Mouse (Mus musculus): ENCODE data around the gene Mast1. TPM values are rescaled to one million over a fixed set of nuclear protein-coding genes. Genes with fewer than 3 reads are reported as not detected.

The Mast1 gene
- polyA plus RNA-seq, 1 experiment from 2014 or later = 1.4 TPM

- no peak for ATAC-seq (ENCODE audit: insufficient read depth, low FRiP score)
- Histone ChIP-seq H3K9ac (ENCODE audit: low read length) (peak overlapping the region; percentile 46; the same call in 1 of the 2 replicates), H3K9me3 (replicated peaks; ENCODE audit: control insufficient read depth, low read length) (no peaks in the 10 kb centered on the region), H3K4me2 (ENCODE audit: low read depth, low read length) (peak overlapping the region; percentile 96; the same call in 1 of the 2 replicates), H3K27me3 (ENCODE audit: control insufficient read depth, insufficient read depth, low read length) (no peaks in the 10 kb centered on the region), H3K36me3 (ENCODE audit: control insufficient read depth, insufficient read depth, low read length) (no peaks in the 10 kb centered on the region; the same call in 1 of the 2 replicates), H3K4me1 (ENCODE audit: control insufficient read depth, insufficient read depth, low read length) (peaks cover 29% of the 10 kb centered on the region), H3K4me3 (replicated peaks; ENCODE audit: low read length) (no peak overlapping the region), H3K27ac (ENCODE audit: low read length) (peak overlapping the region; percentile 25)
- WGBS = 31% methylated on average over 3 of the region's 3 CpGs
These were observed 29.4 kb upstream of the Mast1 start for GRCm38 (mm10) chr8:84966603-84967002.

- Histone ChIP-seq H3K4me3 (replicated peaks; ENCODE audit: low read length) (peak overlapping the region; percentile 76), H3K4me2 (ENCODE audit: low read depth, low read length) (peak overlapping the region; percentile 96), H3K27ac (ENCODE audit: low read length) (peak overlapping the region; percentile 86), H3K36me3 (ENCODE audit: control insufficient read depth, insufficient read depth, low read length) (no peaks in the 10 kb centered on the region; the same call in 1 of the 2 replicates), H3K4me1 (ENCODE audit: control insufficient read depth, insufficient read depth, low read length) (peaks cover 25% of the 10 kb centered on the region), H3K27me3 (ENCODE audit: control insufficient read depth, insufficient read depth, low read length) (no peaks in the 10 kb centered on the region), H3K9me3 (replicated peaks; ENCODE audit: control insufficient read depth, low read length) (no peaks in the 10 kb centered on the region), H3K9ac (ENCODE audit: low read length) (peak overlapping the region; percentile 82)
- ATAC-seq (ENCODE audit: insufficient read depth, low FRiP score) = peak; percentile 92
- under 1% methylated on average over 41 of the region's 41 CpGs for WGBS
These were observed 28.7 kb upstream of the Mast1 start for GRCm38 (mm10) chr8:84965731-84966291.

- no peaks in the 10 kb centered on the region for H3K36me3 ChIP-seq (ENCODE audit: control insufficient read depth, insufficient read depth, low read length)
- H3K27ac ChIP-seq (ENCODE audit: low read length) = no peak overlapping the region
- H3K4me2 ChIP-seq (ENCODE audit: low read depth, low read length) = no peak overlapping the region
- no peak overlapping the region for H3K9ac ChIP-seq (ENCODE audit: low read length)
- WGBS = 84% methylated on average over 4 of the region's 4 CpGs
- H3K4me1 ChIP-seq (ENCODE audit: control insufficient read depth, insufficient read depth, low read length) = peaks cover 19% of the 10 kb centered on the region
- H3K27me3 ChIP-seq (ENCODE audit: control insufficient read depth, insufficient read depth, low read length) = no peaks in the 10 kb centered on the region
- H3K4me3 ChIP-seq (replicated peaks; ENCODE audit: low read length) = no peak overlapping the region
- no peaks in the 10 kb centered on the region for H3K9me3 ChIP-seq (replicated peaks; ENCODE audit: control insufficient read depth, low read length)
- ATAC-seq (ENCODE audit: insufficient read depth, low FRiP score) = no peak
These were observed 26.8 kb upstream of the Mast1 start for GRCm38 (mm10) chr8:84963952-84964351.

- WGBS = 85% methylated on average over 7 of the region's 7 CpGs
- ATAC-seq (ENCODE audit: insufficient read depth, low FRiP score) = no peak
These were observed 22.7 kb upstream of the Mast1 start for GRCm38 (mm10) chr8:84959811-84960210.

GRCm38 (mm10) chr8:84956768-84957167, 19.6 kb upstream of the Mast1 start:
- peaks cover 8% of the 10 kb centered on the region; the same call in 1 of the 2 replicates for H3K36me3 ChIP-seq (ENCODE audit: control insufficient read depth, insufficient read depth, low read length)
- no peak overlapping the region for H3K27ac ChIP-seq (ENCODE audit: low read length)
- H3K4me2 ChIP-seq (ENCODE audit: low read depth, low read length) = no peak overlapping the region
- no peaks in the 10 kb centered on the region for H3K9me3 ChIP-seq (replicated peaks; ENCODE audit: control insufficient read depth, low read length)
- no peak overlapping the region for H3K9ac ChIP-seq (ENCODE audit: low read length)
- no peak for ATAC-seq (ENCODE audit: insufficient read depth, low FRiP score)
- no peaks in the 10 kb centered on the region for H3K27me3 ChIP-seq (ENCODE audit: control insufficient read depth, insufficient read depth, low read length)
- WGBS = 49% methylated on average over 2 of the region's 2 CpGs
- no peak overlapping the region for H3K4me3 ChIP-seq (replicated peaks; ENCODE audit: low read length)
- H3K4me1 ChIP-seq (ENCODE audit: control insufficient read depth, insufficient read depth, low read length) = no peaks in the 10 kb centered on the region

More at GRCm38 (mm10) chr8:84959811-84960210, 22.7 kb upstream of the Mast1 start:
- H3K4me1 ChIP-seq (ENCODE audit: control insufficient read depth, insufficient read depth, low read length) = no peaks in the 10 kb centered on the region; the same call in 1 of the 2 replicates
- no peaks in the 10 kb centered on the region for H3K9me3 ChIP-seq (replicated peaks; ENCODE audit: control insufficient read depth, low read length)
- no peak overlapping the region for H3K27ac ChIP-seq (ENCODE audit: low read length)
- no peak overlapping the region for H3K9ac ChIP-seq (ENCODE audit: low read length)
- no peaks in the 10 kb centered on the region for H3K27me3 ChIP-seq (ENCODE audit: control insufficient read depth, insufficient read depth, low read length)
- no peak overlapping the region for H3K4me3 ChIP-seq (replicated peaks; ENCODE audit: low read length)
- H3K4me2 ChIP-seq (ENCODE audit: low read depth, low read length) = no peak overlapping the region
- peaks cover 8% of the 10 kb centered on the region; the same call in 1 of the 2 replicates for H3K36me3 ChIP-seq (ENCODE audit: control insufficient read depth, insufficient read depth, low read length)

- peaks cover 3% of the 10 kb centered on the region; the same call in 1 of the 2 replicates for H3K36me3 ChIP-seq (ENCODE audit: control insufficient read depth, insufficient read depth, low read length)
- no peaks in the 10 kb centered on the region for H3K4me1 ChIP-seq (ENCODE audit: control insufficient read depth, insufficient read depth, low read length)
- H3K9ac ChIP-seq (ENCODE audit: low read length) = peak overlapping the region; percentile 8; the same call in 1 of the 2 replicates
- H3K4me2 ChIP-seq (ENCODE audit: low read depth, low read length) = peak overlapping the region; percentile 27
- no peak overlapping the region for H3K4me3 ChIP-seq (replicated peaks; ENCODE audit: low read length)
- ATAC-seq (ENCODE audit: insufficient read depth, low FRiP score) = no peak
- H3K27ac ChIP-seq (ENCODE audit: low read length) = no peak overlapping the region
- H3K27me3 ChIP-seq (ENCODE audit: control insufficient read depth, insufficient read depth, low read length) = peaks cover 17% of the 10 kb centered on the region
- no peaks in the 10 kb centered on the region for H3K9me3 ChIP-seq (replicated peaks; ENCODE audit: control insufficient read depth, low read length)
- 7% methylated on average over 18 of the region's 18 CpGs for WGBS
These were observed 15.6 kb upstream of the Mast1 start for GRCm38 (mm10) chr8:84952612-84953255.

- H3K9ac ChIP-seq (ENCODE audit: low read length) = no peak overlapping the region
- ATAC-seq (ENCODE audit: insufficient read depth, low FRiP score) = no peak
- H3K9me3 ChIP-seq (replicated peaks; ENCODE audit: control insufficient read depth, low read length) = no peaks in the 10 kb centered on the region
- no peak overlapping the region for H3K4me2 ChIP-seq (ENCODE audit: low read depth, low read length)
- WGBS = 27% methylated on average over 12 of the region's 12 CpGs
- no peak overlapping the region for H3K4me3 ChIP-seq (replicated peaks; ENCODE audit: low read length)
- H3K4me1 ChIP-seq (ENCODE audit: control insufficient read depth, insufficient read depth, low read length) = peaks cover 8% of the 10 kb centered on the region
- H3K27ac ChIP-seq (ENCODE audit: low read length) = no peak overlapping the region
- H3K27me3 ChIP-seq (ENCODE audit: control insufficient read depth, insufficient read depth, low read length) = peaks cover 44% of the 10 kb centered on the region
- no peaks in the 10 kb centered on the region for H3K36me3 ChIP-seq (ENCODE audit: control insufficient read depth, insufficient read depth, low read length)
These were observed 12.6 kb upstream of the Mast1 start for GRCm38 (mm10) chr8:84949753-84950152.

- WGBS = 11% methylated on average over 9 of the region's 9 CpGs
- Histone ChIP-seq H3K4me2 (ENCODE audit: low read depth, low read length) (no peak overlapping the region), H3K36me3 (ENCODE audit: control insufficient read depth, insufficient read depth, low read length) (no peaks in the 10 kb centered on the region), H3K27ac (ENCODE audit: low read length) (no peak overlapping the region), H3K9ac (ENCODE audit: low read length) (no peak overlapping the region), H3K9me3 (replicated peaks; ENCODE audit: control insufficient read depth, low read length) (no peaks in the 10 kb centered on the region), H3K4me1 (ENCODE audit: control insufficient read depth, insufficient read depth, low read length) (peaks cover 8% of the 10 kb centered on the region), H3K27me3 (ENCODE audit: control insufficient read depth, insufficient read depth, low read length) (peaks cover 58% of the 10 kb centered on the region), H3K4me3 (replicated peaks; ENCODE audit: low read length) (no peak overlapping the region)
- ATAC-seq (ENCODE audit: insufficient read depth, low FRiP score) = no peak
These were observed 10.0 kb upstream of the Mast1 start for GRCm38 (mm10) chr8:84947241-84947545.

- no peak; the same call in 1 of the 2 replicates for ATAC-seq (ENCODE audit: insufficient read depth, low FRiP score)
- no peaks in the 10 kb centered on the region for H3K36me3 ChIP-seq (ENCODE audit: control insufficient read depth, insufficient read depth, low read length)
- H3K9me3 ChIP-seq (replicated peaks; ENCODE audit: control insufficient read depth, low read length) = no peaks in the 10 kb centered on the region
- peak within 1 kb of the TSS; percentile 50 for H3K4me3 ChIP-seq (replicated peaks; ENCODE audit: low read length)
- 9% methylated on average over 17 of the region's 17 CpGs for WGBS
- H3K4me2 ChIP-seq (ENCODE audit: low read depth, low read length) = peak within 1 kb of the TSS; percentile 67
- H3K27ac ChIP-seq (ENCODE audit: low read length) = no peak within 1 kb of the TSS
- peak within 1 kb of the TSS; percentile 57 for H3K9ac ChIP-seq (ENCODE audit: low read length)
- H3K4me1 ChIP-seq (ENCODE audit: control insufficient read depth, insufficient read depth, low read length) = peaks cover 8% of the 10 kb centered on the region
- peaks cover 58% of the 10 kb centered on the region for H3K27me3 ChIP-seq (ENCODE audit: control insufficient read depth, insufficient read depth, low read length)
These were observed 9.5 kb upstream of the Mast1 start, which contains the start of gene Rtbdn for GRCm38 (mm10) chr8:84946528-84947240. TSS of gene Rtbdn (plus strand) at chr8:84946991.

Data from stomach, embryonic 16.5 days (tissue).